Mouse (Mus musculus) myocyte (in vitro differentiated cells): Measurements from ENCODE around the gene Olfr267.

Source experiments
- MAX ChIP-seq: IDR thresholded peaks from one replicate; pipeline ENCODE4 v1.6.1; 2011; ENCODE audit warnings: low read depth, mild to moderate bottlenecking, control low read depth
- POLR2A ChIP-seq: IDR thresholded peaks from one replicate; pipeline ENCODE4 v1.6.1; 2011; ENCODE audit warnings: low read depth, mild to moderate bottlenecking, control low read depth, moderate library complexity; ENCODE audit not compliant: insufficient read length
- POLR2AphosphoS2 ChIP-seq: IDR thresholded peaks from one replicate; pipeline ENCODE4 v1.6.1; 2011; ENCODE audit warnings: low read depth, control low read depth; ENCODE audit not compliant: insufficient read length
- SRF ChIP-seq: IDR thresholded peaks from one replicate; pipeline ENCODE4 v1.6.1; 2011; ENCODE audit warnings: low read depth; ENCODE audit not compliant: control insufficient read depth, insufficient read length
- TCF12 ChIP-seq: IDR thresholded peaks from one replicate; pipeline ENCODE4 v1.6.1; 2011; ENCODE audit warnings: mild to moderate bottlenecking, control low read depth; ENCODE audit not compliant: poor library complexity, insufficient read depth, severe bottlenecking
- USF1 ChIP-seq: IDR thresholded peaks from one replicate; pipeline ENCODE4 v1.6.1; 2011; ENCODE audit warnings: low read depth, mild to moderate bottlenecking, control low read depth, moderate library complexity

DNA sequence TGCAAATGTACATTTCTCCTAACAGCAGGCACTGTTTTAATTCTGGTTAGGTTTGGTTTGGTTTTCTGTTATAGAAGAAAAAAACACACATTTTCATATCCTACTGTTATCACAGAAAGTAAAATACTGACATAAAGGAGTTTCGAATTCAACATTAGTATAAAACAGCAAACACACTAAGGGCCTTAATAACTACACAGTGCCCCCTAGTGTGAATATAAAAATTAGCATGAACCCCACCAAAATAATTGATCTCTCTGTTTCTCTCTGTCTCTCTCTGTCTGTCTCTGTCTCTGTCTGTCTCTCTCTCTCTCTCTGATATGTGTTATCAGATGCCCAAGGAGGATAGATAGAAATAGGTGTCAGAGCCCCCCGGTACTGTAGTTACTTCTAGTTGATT lies 38.0 kb downstream of the Olfr267 start:
- TF ChIP-seq POLR2A: no peak
- TF ChIP-seq SRF: no peak
- no peak for TF ChIP-seq POLR2AphosphoS2
- TF ChIP-seq TCF12: no peak
- no peak for TF ChIP-seq USF1
- no peak for TF ChIP-seq MAX
